Mouse (Mus musculus) inflammation-experienced regulatory T-cells (primary cell): ENCODE results near the gene Gal3st2. TPM values are rescaled to one million over a fixed set of nuclear protein-coding genes. Genes with fewer than 3 reads are reported as not detected.

Experiments used
- polyA plus RNA-seq, 2 experiments: library from polyadenylated mRNA; unstranded; fragments of 100-300 nt; shearing (Covaris generic); gene quantifications; one replicate each; pipeline ENCODE4 v1.2.1; 2017

The Gal3st2 gene
- polyA plus RNA-seq, result under 1 TPM in 1 of 2 experiments, not detected in 1; 0.92 TPM

DNA sequence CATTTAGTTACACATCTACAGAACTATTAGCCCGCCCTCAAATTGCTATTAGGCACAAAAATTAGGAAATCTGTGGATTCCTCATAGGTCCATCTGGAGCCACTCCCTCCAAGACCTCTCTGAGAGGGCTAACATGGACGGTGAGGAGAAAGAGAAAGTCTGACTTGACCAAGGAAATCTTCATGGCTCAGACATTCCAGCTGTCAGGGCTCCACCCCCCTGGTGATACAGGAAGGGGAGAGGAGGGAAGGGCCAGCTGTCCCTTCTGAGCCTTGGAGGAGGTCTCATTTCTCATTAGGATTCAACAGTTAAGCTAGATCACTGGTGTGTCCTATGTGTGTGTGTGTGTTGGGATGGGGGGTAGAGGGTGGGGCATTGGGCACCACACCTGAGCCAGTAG is at the start of gene Gal3st2:
Gene Gal3st2 (plus strand): TSS at position 259 of the 400 bp plus-strand sequence.

GRCm38 (mm10) chr1:93824609-93825008 is 36.5 kb upstream of the Gal3st2 start, which contains the start of gene D2hgdh:
TSS of gene D2hgdh (plus strand) at chr1:93824909.

GRCm38 (mm10) chr1:93918011-93918410 is 56.9 kb downstream of the Gal3st2 start, which contains the start of gene Gal3st2b:
TSS of gene Gal3st2b (plus strand) at chr1:93918311.

Other genes with a start within 250 kb of the Gal3st2 start
- gene Stk25, start 202.6 kb upstream of the Gal3st2 start, polyA plus RNA-seq, result 100 to 1,000 TPM; 129 to 134 TPM
- gene Bok, start 175.6 kb upstream of the Gal3st2 start, polyA plus RNA-seq, result 1 to 10 TPM in 1 of 2 experiments, not detected in 1; 4.1 TPM
- gene Atg4b, start 109.8 kb upstream of the Gal3st2 start, polyA plus RNA-seq, result 100 to 1,000 TPM in 1 of 2 experiments, 10 to 100 TPM in 1; 98.7 to 113 TPM
- gene Thap4, start 106.4 kb upstream of the Gal3st2 start, polyA plus RNA-seq, result 10 to 100 TPM; 34.1 to 38.9 TPM
- 100 to 1,000 TPM; 121 to 122 TPM for gene Dtymk, start 59.4 kb upstream of the Gal3st2 start, polyA plus RNA-seq
- 10 to 100 TPM; 23.0 to 29.4 TPM for gene Ing5, start 57.3 kb upstream of the Gal3st2 start, polyA plus RNA-seq
- gene D2hgdh, start 36.4 kb upstream of the Gal3st2 start, polyA plus RNA-seq, result 10 to 100 TPM; 35.7 to 36.7 TPM
- under 1 TPM in 1 of 2 experiments, not detected in 1; 0.82 TPM for gene Gal3st2b, start 57.0 kb downstream of the Gal3st2 start, polyA plus RNA-seq
- gene Gal3st2c, start 129.2 kb downstream of the Gal3st2 start, polyA plus RNA-seq, result 1 to 10 TPM in 1 of 2 experiments, under 1 TPM in 1; 0.25 to 1.1 TPM
- gene Neu4, start 159.1 kb downstream of the Gal3st2 start, polyA plus RNA-seq, result 1 to 10 TPM in 1 of 2 experiments, under 1 TPM in 1; 0.22 to 1.3 TPM
- gene Pdcd1, start 191.2 kb downstream of the Gal3st2 start, polyA plus RNA-seq, result 100 to 1,000 TPM in 1 of 2 experiments, 10 to 100 TPM in 1; 69.9 to 220 TPM